Mouse (Mus musculus) right cerebral cortex, adult 18-20 months (tissue): ENCODE results near the gene Son.
"Not testable (repeated sequence)": the region's sequence is repeated elsewhere in the genome, so short reads cannot be mapped to it uniquely, and the experiment has no call there.

Source experiments
- DNase-seq: peaks from one replicate; pipeline ENCODE4 v3.0.0; 2022; ENCODE audit warnings: mixed read lengths

Son gene

GRCm38 (mm10) chr16:91639636-91640035, 7.7 kb upstream of the Son start:
- DNase-seq: peak; percentile 60

DNA sequence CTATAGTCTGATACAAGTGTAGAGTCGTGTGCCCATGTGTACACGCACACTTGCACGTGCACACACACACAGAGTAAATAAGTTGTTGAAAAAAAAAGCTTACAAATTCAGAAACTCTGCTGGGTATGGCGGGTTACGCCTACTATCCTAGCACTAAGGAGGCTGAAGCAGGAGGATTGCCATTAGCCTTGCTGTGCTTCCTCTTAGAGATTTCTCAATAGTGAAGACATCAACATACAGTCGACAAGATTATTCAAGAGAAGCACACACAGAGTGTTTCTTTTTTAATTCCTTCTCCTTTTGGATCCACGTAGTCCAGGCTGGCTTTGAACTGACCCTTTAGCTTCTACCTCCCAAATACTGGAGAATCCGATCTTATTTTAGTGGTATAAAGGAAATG, 7.1 kb upstream of the Son start:
- no peak for DNase-seq

DNA sequence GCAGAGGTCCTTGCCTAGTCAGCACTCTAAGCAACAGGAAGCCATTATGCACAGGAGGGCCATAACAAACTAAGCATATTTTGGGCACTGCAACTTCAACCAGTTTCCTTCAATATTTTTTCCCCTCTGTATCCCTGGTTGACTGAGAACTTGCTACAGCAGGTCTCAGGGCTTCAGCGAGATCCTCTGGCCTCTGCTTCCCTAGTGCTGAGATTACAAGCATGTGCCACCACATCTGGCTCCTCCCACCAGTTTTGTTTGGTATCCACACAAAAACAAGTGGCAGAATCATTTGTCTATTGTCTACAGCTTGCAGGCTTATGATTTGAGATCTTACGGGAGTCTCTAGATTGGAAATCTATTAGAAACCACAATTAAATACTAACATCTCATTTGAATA, 2.4 kb upstream of the Son start:
- no peak for DNase-seq

DNA sequence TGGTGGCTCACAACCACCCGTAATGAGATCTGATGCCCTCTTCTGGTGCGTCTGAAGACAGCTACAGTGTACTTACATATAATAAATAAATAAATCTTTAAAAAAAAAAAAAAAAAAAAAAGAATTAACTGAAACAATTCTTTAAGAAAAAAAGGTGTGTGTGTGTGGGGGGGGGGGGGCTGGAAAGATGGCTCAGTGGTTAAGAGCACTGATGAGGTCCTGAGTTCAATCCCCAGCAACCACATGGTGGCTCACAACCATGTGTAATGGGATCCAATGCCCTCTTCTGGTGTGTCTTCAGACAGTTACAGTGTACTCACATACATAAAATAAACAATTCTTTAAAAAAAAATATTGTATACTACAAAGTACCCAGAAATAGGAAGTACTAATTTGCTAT, 1.9 kb upstream of the Son start:
- DNase-seq: not testable (repeated sequence)

- no peak for DNase-seq
Observed at GRCm38 (mm10) chr16:91645995-91646602, 1.2 kb upstream of the Son start.

- peak; percentile 96 for DNase-seq
Observed at GRCm38 (mm10) chr16:91646681-91647419, 456 bp upstream of the Son start, which contains the start of gene Gart. Gart (minus strand) TSS chr16:91646952.

GRCm38 (mm10) chr16:91648220-91648550, 879 bp downstream of the Son start:
- peak; percentile 63 for DNase-seq

GRCm38 (mm10) chr16:91649246-91649645, 1.9 kb downstream of the Son start:
- DNase-seq: no peak

- DNase-seq: no peak
Observed at GRCm38 (mm10) chr16:91649781-91650180, 2.5 kb downstream of the Son start.

DNA sequence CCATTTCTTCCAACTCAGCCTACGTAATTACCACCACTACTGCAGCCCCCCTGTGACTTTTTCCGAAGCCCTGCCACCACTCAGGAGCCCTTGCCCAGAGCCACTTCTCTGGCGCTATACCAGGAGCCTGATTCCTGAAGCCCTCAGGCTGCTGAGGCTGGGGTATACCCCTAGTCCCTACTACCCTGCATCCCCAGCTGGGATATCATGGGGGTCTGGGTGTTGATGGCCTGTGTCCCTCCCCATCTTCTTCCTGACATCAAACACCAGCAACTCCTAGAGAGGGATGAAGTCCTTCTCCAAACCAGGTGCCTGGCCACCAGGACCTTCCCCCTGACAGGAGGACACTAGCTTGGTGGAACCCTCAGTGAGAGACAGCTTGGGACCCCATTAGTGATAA, 4.9 kb downstream of the Son start:
- no peak for DNase-seq

DNA sequence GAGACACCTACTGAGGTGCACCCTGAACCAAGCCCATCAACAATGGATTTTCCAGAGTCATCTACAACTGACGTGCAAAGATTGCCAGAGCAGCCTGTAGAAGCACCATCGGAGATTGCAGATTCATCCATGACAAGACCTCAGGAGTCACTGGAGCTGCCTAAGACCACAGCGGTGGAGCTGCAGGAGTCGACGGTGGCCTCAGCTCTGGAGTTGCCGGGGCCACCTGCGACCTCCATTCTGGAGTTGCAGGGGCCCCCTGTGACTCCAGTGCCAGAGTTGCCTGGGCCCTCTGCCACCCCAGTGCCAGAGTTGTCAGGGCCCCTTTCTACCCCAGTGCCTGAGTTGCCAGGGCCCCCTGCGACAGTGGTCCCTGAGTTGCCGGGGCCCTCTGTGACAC, 8.0 kb downstream of the Son start:
- no peak for DNase-seq

- DNase-seq: no peak
Observed at GRCm38 (mm10) chr16:91657285-91657684, 10.0 kb downstream of the Son start.

DNA sequence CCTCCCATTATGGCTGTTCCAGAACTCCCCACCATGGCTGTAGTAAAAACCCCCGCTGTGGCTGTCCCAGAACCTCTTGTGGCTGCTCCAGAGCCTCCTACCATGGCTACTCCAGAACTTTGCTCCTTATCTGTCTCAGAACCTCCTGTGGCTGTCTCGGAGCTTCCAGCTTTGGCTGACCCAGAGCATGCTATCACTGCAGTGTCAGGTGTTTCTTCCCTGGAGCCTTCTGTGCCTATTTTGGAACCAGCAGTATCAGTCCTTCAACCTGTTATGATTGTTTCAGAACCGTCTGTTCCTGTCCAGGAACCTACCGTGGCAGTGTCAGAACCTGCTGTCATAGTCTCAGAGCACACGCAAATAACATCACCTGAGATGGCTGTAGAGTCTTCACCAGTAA, 11.2 kb downstream of the Son start:
- no peak for DNase-seq

DNA sequence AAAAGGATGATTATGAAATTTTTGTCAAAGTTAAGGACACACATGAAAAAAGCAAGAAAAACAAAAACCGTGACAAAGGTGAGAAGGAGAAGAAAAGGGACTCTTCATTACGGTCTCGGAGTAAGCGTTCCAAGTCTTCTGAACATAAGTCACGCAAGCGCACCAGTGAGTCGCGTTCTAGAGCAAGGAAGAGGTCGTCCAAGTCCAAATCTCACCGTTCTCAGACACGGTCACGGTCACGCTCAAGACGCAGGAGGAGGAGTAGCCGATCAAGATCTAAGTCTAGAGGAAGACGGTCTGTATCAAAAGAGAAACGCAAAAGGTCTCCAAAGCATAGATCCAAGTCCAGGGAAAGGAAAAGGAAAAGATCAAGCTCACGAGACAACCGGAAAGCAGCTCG, 12.5 kb downstream of the Son start:
- DNase-seq: no peak

- DNase-seq: no peak
Observed at GRCm38 (mm10) chr16:91661397-91661796, 14.1 kb downstream of the Son start.

DNA sequence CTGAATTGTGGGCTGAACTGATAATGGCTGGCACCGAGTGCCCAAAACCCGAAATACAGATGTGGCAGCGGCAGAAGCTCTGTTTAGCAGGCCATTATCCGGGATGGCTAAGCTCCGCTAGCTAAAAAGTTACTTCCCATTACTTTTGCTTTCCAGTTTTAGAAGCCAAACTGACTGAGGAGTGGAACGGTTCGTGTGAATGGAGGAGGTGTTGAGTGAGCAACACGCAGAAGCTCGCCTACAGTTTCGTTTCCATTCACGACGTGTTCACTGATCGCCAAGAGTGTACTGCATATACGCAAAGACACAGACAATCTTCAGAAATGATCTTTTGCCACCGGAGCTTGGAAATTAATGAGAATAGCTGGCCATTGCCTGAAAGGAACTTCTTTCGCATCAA, 15.0 kb downstream of the Son start:
- peak; percentile 48 for DNase-seq

- no peak for DNase-seq
Observed at GRCm38 (mm10) chr16:91663795-91664194, 16.5 kb downstream of the Son start.

- no peak for DNase-seq
Observed at GRCm38 (mm10) chr16:91674500-91674899, 27.2 kb downstream of the Son start.

DNA sequence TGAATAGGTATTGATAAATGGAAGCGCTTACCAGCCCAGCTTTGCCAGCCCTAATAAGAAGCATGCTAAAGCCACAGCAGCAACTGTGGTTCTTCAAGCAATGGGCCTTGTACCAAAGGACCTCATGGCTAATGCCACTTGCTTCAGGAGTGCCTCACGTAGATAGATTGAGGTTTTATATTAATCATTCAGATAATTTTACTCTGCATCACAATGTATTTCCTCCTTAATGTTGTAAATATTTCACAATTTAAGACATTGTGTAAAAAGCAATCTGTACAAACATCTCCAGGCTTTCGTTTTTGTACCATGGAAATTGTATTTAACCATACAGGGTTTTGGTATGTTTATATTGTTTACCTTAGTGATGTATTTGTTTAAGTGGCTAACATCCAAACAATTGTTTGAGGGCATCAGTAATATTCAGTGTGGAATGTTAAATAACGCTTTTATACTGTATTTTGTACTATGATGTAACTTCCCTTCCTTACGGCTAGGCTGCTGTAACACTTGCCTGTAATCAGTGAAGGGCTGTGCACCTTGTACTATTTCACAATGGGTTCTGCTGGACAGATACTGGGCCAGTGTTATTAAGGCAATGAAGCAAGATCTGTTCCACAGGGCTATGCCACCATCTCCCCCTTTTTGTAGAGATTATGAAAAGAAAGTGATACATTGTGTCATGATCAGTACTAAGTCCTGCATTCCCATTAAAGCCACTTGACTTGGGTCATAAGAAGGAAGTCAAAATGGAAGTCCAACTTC, 31.0 kb downstream of the Son start:
- DNase-seq: no peak

DNA sequence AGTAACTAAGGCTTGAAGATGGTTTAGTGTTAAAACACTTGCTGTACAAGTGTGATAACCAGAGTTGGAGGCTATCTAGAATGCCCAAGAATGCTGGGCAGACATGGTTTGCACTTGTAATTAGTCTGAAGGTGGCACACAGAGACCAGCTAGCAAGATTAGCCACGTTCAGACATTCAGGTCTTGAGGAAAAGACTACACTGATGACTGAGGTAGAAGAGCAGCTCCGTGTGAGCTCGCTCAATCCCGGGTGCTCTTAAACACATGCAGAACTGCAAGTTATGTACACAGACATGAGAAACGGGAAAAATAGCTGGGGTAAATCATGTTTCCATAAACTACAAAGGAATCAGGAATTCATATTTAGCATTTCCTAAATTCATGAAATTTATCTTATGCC, 33.4 kb downstream of the Son start:
- no peak for DNase-seq

- DNase-seq: no peak
Observed at GRCm38 (mm10) chr16:91685526-91685925, 38.2 kb downstream of the Son start.

- no peak for DNase-seq
Observed at GRCm38 (mm10) chr16:91686369-91686768, 39.1 kb downstream of the Son start.

DNA sequence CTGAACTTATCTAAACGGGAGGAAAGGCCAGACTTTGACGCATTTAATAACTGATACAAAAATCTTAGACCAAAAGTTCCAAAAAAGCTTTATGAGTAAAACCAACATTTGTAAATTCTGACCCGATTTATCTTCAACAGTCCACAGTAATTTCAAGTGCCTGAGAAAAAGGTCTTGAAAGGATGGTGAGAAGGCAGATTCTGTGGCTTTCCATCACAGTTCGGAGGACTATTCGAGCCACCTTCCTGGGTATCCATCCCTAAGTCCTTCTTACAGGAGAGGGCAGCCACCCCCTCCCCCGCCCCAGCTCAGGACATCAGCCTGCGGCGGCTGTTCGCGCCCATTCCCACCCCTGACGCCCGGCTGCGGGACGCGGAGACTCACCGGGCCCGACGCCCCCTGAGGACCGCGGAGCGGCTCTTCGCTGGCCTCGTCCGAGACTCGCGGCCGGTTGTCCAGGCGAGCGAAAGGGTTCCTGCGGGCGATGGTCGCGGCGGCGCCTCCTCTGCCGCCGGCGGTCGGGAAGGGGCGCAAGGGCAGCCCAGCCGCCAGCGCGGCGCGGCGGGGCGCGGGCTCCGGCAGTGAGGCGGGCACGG, 40.8 kb downstream of the Son start:
- DNase-seq: no peak
